In genomic region chr8:119557821-119558602, GRCm38 (mm10) we compare ENCODE assay signal across 8 mouse cellular contexts. TPM values are rescaled to one million over a fixed set of nuclear protein-coding genes. Genes with fewer than 3 reads are reported as not detected.
DNase-seq lines count a peak whose midpoint lies in the region; ATAC-seq and TF ChIP-seq lines count a peak whose summit lies in the region.

No protein-coding gene starts in this region.

- H3K27me3 ChIP-seq in heart, embryonic 10.5 days (ENCODE audit: insufficient read depth, poor library complexity, severe bottlenecking): no peaks in the 10 kb centered on the region
- H3K27me3 ChIP-seq in G1E (ENCODE audit: insufficient read depth, low read length): no peaks in the 10 kb centered on the region
- H3K27me3 ChIP-seq in embryonic facial prominence, embryonic 12.5 days: no peaks in the 10 kb centered on the region
- no peaks in the 10 kb centered on the region for H3K27me3 ChIP-seq in hindbrain, embryonic 14.5 days (ENCODE audit: control insufficient read depth, insufficient read depth, low read length)
- no peaks in the 10 kb centered on the region for H3K27me3 ChIP-seq in liver, embryonic 14.5 days (ENCODE audit: control insufficient read depth, insufficient read depth, low read length)
- no peaks in the 10 kb centered on the region for H3K27me3 ChIP-seq in neural tube, embryonic 14.5 days (ENCODE audit: control insufficient read depth, insufficient read depth, low read length)

- H3K4me1 ChIP-seq in heart, embryonic 10.5 days: peaks cover 36% of the 10 kb centered on the region
- peaks cover 52% of the 10 kb centered on the region for H3K4me1 ChIP-seq in G1E (ENCODE audit: insufficient read depth, low read depth, low read length)
- peaks cover 16% of the 10 kb centered on the region for H3K4me1 ChIP-seq in embryonic facial prominence, embryonic 12.5 days
- H3K4me1 ChIP-seq in hindbrain, embryonic 14.5 days (replicated peaks; ENCODE audit: control insufficient read depth, insufficient read depth, low read length): peaks cover 13% of the 10 kb centered on the region
- peaks cover 14 to 19% of the 10 kb centered on the region in 2 experiments for H3K4me1 ChIP-seq in liver, embryonic 14.5 days (replicated peaks; ENCODE audit: control insufficient read depth in 2 of 2, insufficient read depth in 2 of 2, low read length in 1 of 2)
- H3K4me1 ChIP-seq in neural tube, embryonic 14.5 days (ENCODE audit: control insufficient read depth, insufficient read depth, low read length): peaks cover 23% of the 10 kb centered on the region

- TF ChIP-seq CTCF in G1E (IDR thresholded peaks at IDR 0.05; ENCODE audit: low read depth, low read length): no peak
- no peak for TF ChIP-seq CTCF in liver, embryonic 14.5 days (IDR thresholded peaks at IDR 0.05; ENCODE audit: low read depth)

- DNase-seq in heart, embryonic 10.5 days (ENCODE audit: low spot score): peak; percentile 90
- no peak for DNase-seq in heart, adult 9 months (ENCODE audit: low spot score in 2 of 2)
- peak; percentile 81 for DNase-seq in G1E (ENCODE audit: low spot score)
- DNase-seq in hindbrain, embryonic 14.5 days (ENCODE audit: low spot score): peak; percentile 82
- peak in 2 of 3 experiments; percentile 55 to 59 for DNase-seq in liver, embryonic 14.5 days (ENCODE audit: low read depth in 3 of 3, low spot score in 3 of 3)
- DNase-seq in layer of hippocampus, adult 9-11 months: no peak

- peak overlapping the region; percentile 88 for H3K4me2 ChIP-seq in embryonic facial prominence, embryonic 12.5 days (replicated peaks)
- peak overlapping the region; percentile 69 for H3K4me2 ChIP-seq in hindbrain, embryonic 14.5 days (replicated peaks)
- H3K4me2 ChIP-seq in liver, embryonic 14.5 days (ENCODE audit: low read depth): peak overlapping the region; percentile 76
- H3K4me2 ChIP-seq in neural tube, embryonic 14.5 days (ENCODE audit: low read depth, low read length): peak overlapping the region; percentile 90

- no peaks in the 10 kb centered on the region for H3K9me3 ChIP-seq in heart, embryonic 10.5 days
- H3K9me3 ChIP-seq in G1E (replicated peaks): no peaks in the 10 kb centered on the region
- no peaks in the 10 kb centered on the region for H3K9me3 ChIP-seq in embryonic facial prominence, embryonic 12.5 days
- H3K9me3 ChIP-seq in hindbrain, embryonic 14.5 days (ENCODE audit: control insufficient read depth, low read length): no peaks in the 10 kb centered on the region
- no peaks in the 10 kb centered on the region for H3K9me3 ChIP-seq in liver, embryonic 14.5 days (ENCODE audit: control insufficient read depth, low read length)
- H3K9me3 ChIP-seq in neural tube, embryonic 14.5 days (ENCODE audit: control insufficient read depth, low read length): no peaks in the 10 kb centered on the region

- H3K36me3 ChIP-seq in heart, embryonic 10.5 days: peaks cover 18% of the 10 kb centered on the region
- H3K36me3 ChIP-seq in G1E (replicated peaks): peaks cover 70% of the 10 kb centered on the region
- peaks cover 4% of the 10 kb centered on the region for H3K36me3 ChIP-seq in embryonic facial prominence, embryonic 12.5 days
- peaks cover 26% of the 10 kb centered on the region for H3K36me3 ChIP-seq in hindbrain, embryonic 14.5 days (replicated peaks; ENCODE audit: control insufficient read depth, insufficient read depth)
- H3K36me3 ChIP-seq in liver, embryonic 14.5 days (replicated peaks; ENCODE audit: control insufficient read depth, insufficient read depth, low read depth): no peaks in the 10 kb centered on the region; the same call in 1 of the 2 replicates
- H3K36me3 ChIP-seq in neural tube, embryonic 14.5 days (ENCODE audit: control insufficient read depth, insufficient read depth, low read length): peaks cover 12% of the 10 kb centered on the region

- WGBS in heart, embryonic 10.5 days: 1% methylated on average over 55 of the region's 55 CpGs
- WGBS in embryonic facial prominence, embryonic 12.5 days: 2% methylated on average over 53 of the region's 55 CpGs
- WGBS in hindbrain, embryonic 14.5 days: 2% methylated on average over 45 of the region's 55 CpGs
- under 1% methylated on average over 55 of the region's 55 CpGs for WGBS in liver, embryonic 14.5 days (ENCODE audit: insufficient replicate concordance)
- WGBS in neural tube, embryonic 14.5 days: 2% methylated on average over 53 of the region's 55 CpGs

- H3K4me3 ChIP-seq in heart, embryonic 10.5 days: peak overlapping the region; percentile 90
- H3K4me3 ChIP-seq in G1E (ENCODE audit: low read depth, low read length): peak overlapping the region; percentile 81
- peak overlapping the region; percentile 71 for H3K4me3 ChIP-seq in embryonic facial prominence, embryonic 12.5 days
- peak overlapping the region; percentile 87 for H3K4me3 ChIP-seq in hindbrain, embryonic 14.5 days (replicated peaks; ENCODE audit: low read length)
- H3K4me3 ChIP-seq in liver, embryonic 14.5 days (ENCODE audit: insufficient read depth in 1 of 2, low read depth in 2 of 2, low read length in 2 of 2): peak overlapping the region; percentile 78 to 95
- H3K4me3 ChIP-seq in neural tube, embryonic 14.5 days (ENCODE audit: low read depth, low read length): peak overlapping the region; percentile 74

- H3K9ac ChIP-seq in embryonic facial prominence, embryonic 12.5 days: peak overlapping the region; percentile 74
- H3K9ac ChIP-seq in hindbrain, embryonic 14.5 days: peak overlapping the region; percentile 87
- peak overlapping the region; percentile 76 for H3K9ac ChIP-seq in liver, embryonic 14.5 days (replicated peaks)
- peak overlapping the region; percentile 84 for H3K9ac ChIP-seq in neural tube, embryonic 14.5 days (replicated peaks; ENCODE audit: low read depth, low read length)

- no peak for TF ChIP-seq EP300 in liver, embryonic 14.5 days (IDR thresholded peaks at IDR 0.05; ENCODE audit: low read depth)

- no peak for ATAC-seq in G1E (ENCODE audit: extremely low read depth, insufficient number of reproducible peaks, low FRiP score, poor library complexity, severe bottlenecking)
- peak; percentile 91 for ATAC-seq in embryonic facial prominence, embryonic 12.5 days (ENCODE audit: insufficient number of reproducible peaks, insufficient read depth, low FRiP score, low TSS enrichment)
- ATAC-seq in hindbrain, embryonic 14.5 days (ENCODE audit: low FRiP score): peak; percentile 91
- ATAC-seq in liver, embryonic 14.5 days (ENCODE audit: insufficient read depth): peak; percentile 91
- ATAC-seq in neural tube, embryonic 14.5 days (ENCODE audit: low read depth): peak; percentile 91

- peak overlapping the region; percentile 97 for H3K27ac ChIP-seq in heart, embryonic 10.5 days
- H3K27ac ChIP-seq in embryonic facial prominence, embryonic 12.5 days: peak overlapping the region; percentile 88
- peak overlapping the region; percentile 96 for H3K27ac ChIP-seq in hindbrain, embryonic 14.5 days
- H3K27ac ChIP-seq in liver, embryonic 14.5 days: peak overlapping the region; percentile 58
- H3K27ac ChIP-seq in neural tube, embryonic 14.5 days (ENCODE audit: low read depth, low read length): peak overlapping the region; percentile 93

RNA-seq across cellular contexts. Expression of gene Mbtps1, which starts 0.5 kb away (rescaled TPM):
- 86.9 and 98.4 TPM in 2 replicates for polyA plus RNA-seq in heart, embryonic 10.5 days (2016; fragmentation: Nextera tagmentation; extraction: Ambion mirVana)
- 80.9 and 98.7 TPM in 2 replicates for total RNA-seq in G1E (2014; fragmentation: Nextera tagmentation)
- 37.3 and 40.2 TPM in 2 replicates for total RNA-seq in G1E (2017)
- 107 and 108 TPM in 2 replicates for polyA plus RNA-seq in G1E (2012)
- 147 TPM in 2 replicates for polyA plus RNA-seq in embryonic facial prominence, embryonic 12.5 days (2016; fragmentation: Nextera tagmentation; extraction: Ambion mirVana)
- 50.9 and 51.1 TPM in 2 replicates for polyA plus RNA-seq in hindbrain, embryonic 14.5 days (2014; fragmentation: Nextera tagmentation; extraction: Ambion mirVana)
- 18.2 and 23.7 TPM in 2 replicates for polyA plus RNA-seq in liver, embryonic 14.5 days (2012; rRNA removed)
- 19.6 and 21.4 TPM in 2 replicates for polyA plus RNA-seq in liver, embryonic 14.5 days (2014; fragmentation: Nextera tagmentation; extraction: Ambion mirVana)
- polyA plus RNA-seq in neural tube, embryonic 14.5 days (2014; fragmentation: Nextera tagmentation; extraction: Ambion mirVana): 42.5 and 64.8 TPM in 2 replicates

RNA-seq across cellular contexts. Expression of gene Hsdl1, which starts 17.0 kb away (rescaled TPM):
- 35.3 and 47.9 TPM in 2 replicates for polyA plus RNA-seq in heart, embryonic 10.5 days (2016; fragmentation: Nextera tagmentation; extraction: Ambion mirVana)
- total RNA-seq in G1E (2014; fragmentation: Nextera tagmentation): 19.3 and 22.7 TPM in 2 replicates
- 56.7 and 58.0 TPM in 2 replicates for total RNA-seq in G1E (2017)
- polyA plus RNA-seq in G1E (2012): 38.7 and 42.2 TPM in 2 replicates
- polyA plus RNA-seq in embryonic facial prominence, embryonic 12.5 days (2016; fragmentation: Nextera tagmentation; extraction: Ambion mirVana): 37.2 and 39.5 TPM in 2 replicates
- polyA plus RNA-seq in hindbrain, embryonic 14.5 days (2014; fragmentation: Nextera tagmentation; extraction: Ambion mirVana): 163 and 182 TPM in 2 replicates
- polyA plus RNA-seq in liver, embryonic 14.5 days (2012; rRNA removed): 6.9 and 7.5 TPM in 2 replicates
- 17.0 and 19.3 TPM in 2 replicates for polyA plus RNA-seq in liver, embryonic 14.5 days (2014; fragmentation: Nextera tagmentation; extraction: Ambion mirVana)
- 158 and 176 TPM in 2 replicates for polyA plus RNA-seq in neural tube, embryonic 14.5 days (2014; fragmentation: Nextera tagmentation; extraction: Ambion mirVana)

RNA-seq across cellular contexts. Expression of gene Dnaaf1, which starts 17.0 kb away (rescaled TPM):
- polyA plus RNA-seq in heart, embryonic 10.5 days (2016; fragmentation: Nextera tagmentation; extraction: Ambion mirVana): 0.11 and 0.31 TPM in 2 replicates
- total RNA-seq in G1E (2014; fragmentation: Nextera tagmentation) (not detected in 2 replicates), G1E (2017) (0.11 and 0.12 TPM in 2 replicates)
- 0.10 and 0.17 TPM in 2 replicates for polyA plus RNA-seq in G1E (2012)
- polyA plus RNA-seq in embryonic facial prominence, embryonic 12.5 days (2016; fragmentation: Nextera tagmentation; extraction: Ambion mirVana): 0.09 TPM in 1 of 2 replicates, not detected in the other
- polyA plus RNA-seq in hindbrain, embryonic 14.5 days (2014; fragmentation: Nextera tagmentation; extraction: Ambion mirVana): 0.51 and 0.53 TPM in 2 replicates
- 0.03 and 0.06 TPM in 2 replicates for polyA plus RNA-seq in liver, embryonic 14.5 days (2012; rRNA removed)
- polyA plus RNA-seq in liver, embryonic 14.5 days (2014; fragmentation: Nextera tagmentation; extraction: Ambion mirVana): 0.04 and 0.13 TPM in 2 replicates
- 0.15 and 0.48 TPM in 2 replicates for polyA plus RNA-seq in neural tube, embryonic 14.5 days (2014; fragmentation: Nextera tagmentation; extraction: Ambion mirVana)

RNA-seq across cellular contexts. Expression of gene Taf1c, which starts 47.0 kb away (rescaled TPM):
- polyA plus RNA-seq in heart, embryonic 10.5 days (2016; fragmentation: Nextera tagmentation; extraction: Ambion mirVana): 9.9 and 11.2 TPM in 2 replicates
- total RNA-seq in G1E (2014; fragmentation: Nextera tagmentation): 6.6 and 7.1 TPM in 2 replicates
- 7.7 and 8.7 TPM in 2 replicates for total RNA-seq in G1E (2017)
- 53.2 and 65.0 TPM in 2 replicates for polyA plus RNA-seq in G1E (2012)
- 15.2 and 15.5 TPM in 2 replicates for polyA plus RNA-seq in embryonic facial prominence, embryonic 12.5 days (2016; fragmentation: Nextera tagmentation; extraction: Ambion mirVana)
- 13.3 and 14.0 TPM in 2 replicates for polyA plus RNA-seq in hindbrain, embryonic 14.5 days (2014; fragmentation: Nextera tagmentation; extraction: Ambion mirVana)
- polyA plus RNA-seq in liver, embryonic 14.5 days (2012; rRNA removed): 6.6 and 6.9 TPM in 2 replicates
- 4.7 and 5.2 TPM in 2 replicates for polyA plus RNA-seq in liver, embryonic 14.5 days (2014; fragmentation: Nextera tagmentation; extraction: Ambion mirVana)
- polyA plus RNA-seq in neural tube, embryonic 14.5 days (2014; fragmentation: Nextera tagmentation; extraction: Ambion mirVana): 12.7 and 14.7 TPM in 2 replicates

RNA-seq across cellular contexts. Expression of gene Adad2, which starts 54.5 kb away (rescaled TPM):
- polyA plus RNA-seq in heart, embryonic 10.5 days (2016; fragmentation: Nextera tagmentation; extraction: Ambion mirVana): 0.14 TPM in 1 of 2 replicates, not detected in the other
- not detected in 2 replicates for total RNA-seq in G1E (2014; fragmentation: Nextera tagmentation)
- not detected in 2 replicates for total RNA-seq in G1E (2017)
- polyA plus RNA-seq in G1E (2012): not detected in 2 replicates
- polyA plus RNA-seq in embryonic facial prominence, embryonic 12.5 days (2016; fragmentation: Nextera tagmentation; extraction: Ambion mirVana): 0.10 and 0.23 TPM in 2 replicates
- polyA plus RNA-seq in hindbrain, embryonic 14.5 days (2014; fragmentation: Nextera tagmentation; extraction: Ambion mirVana): not detected in 2 replicates
- not detected in 2 replicates for polyA plus RNA-seq in liver, embryonic 14.5 days (2012; rRNA removed)
- not detected in 2 replicates for polyA plus RNA-seq in liver, embryonic 14.5 days (2014; fragmentation: Nextera tagmentation; extraction: Ambion mirVana)
- not detected in 2 replicates for polyA plus RNA-seq in neural tube, embryonic 14.5 days (2014; fragmentation: Nextera tagmentation; extraction: Ambion mirVana)

Comparison
In these comparisons a context has a peak if more than half of its experiments do, and no peak if none do; other contexts are left out.
1. DNase-seq: peak in heart, embryonic 10.5 days (single experiment), G1E (single experiment), hindbrain, embryonic 14.5 days (single experiment) and liver, embryonic 14.5 days (2 of 3); none in heart, adult 9 months (0 of 2) and layer of hippocampus, adult 9-11 months (single experiment).
2. Peak in every context shown above with its lines, with median percentiles within 50 percentile points of each other: H3K27ac ChIP-seq, H3K4me3 ChIP-seq, H3K4me2 ChIP-seq and H3K9ac ChIP-seq.